Mouse (Mus musculus) kidney, embryonic 14.5 days (tissue): ENCODE data around the gene Eef2k. TPM values are rescaled to one million over a fixed set of nuclear protein-coding genes. Genes with fewer than 3 reads are reported as not detected.
A peak's percentile ranks its signal among the peaks of the same experiment; 100 is the strongest.

ENCODE experiments used
- ATAC-seq: fragments of 200-750 bp; cut with Nextera tagmentation; 2 replicates; pipeline ENCODE4 v1.8.0; 2017; ENCODE audit warnings: moderate number of reproducible peaks, mild to moderate bottlenecking, moderate TSS enrichment, moderate library complexity; ENCODE audit not compliant: low FRiP score, low TSS enrichment
- H3K27ac ChIP-seq: fragments of 300-500 bp; sonication (generic); 2 replicates; pipeline ENCODE4 v1.5.1; 2014; ENCODE audit warnings: low read depth, mild to moderate bottlenecking, low read length, moderate library complexity, mixed read lengths
- H3K27me3 ChIP-seq: fragments of 300-500 bp; sonication (generic); 2 replicates; pipeline ENCODE4 v1.6.1; 2014; ENCODE audit warnings: mild to moderate bottlenecking, low read length; ENCODE audit not compliant: control insufficient read depth, insufficient read depth
- H3K36me3 ChIP-seq: fragments of 300-500 bp; sonication (generic); 2 replicates; pipeline ENCODE4 v1.6.1; 2014; ENCODE audit warnings: low read length, mixed read lengths; ENCODE audit not compliant: control insufficient read depth, insufficient read depth
- H3K4me1 ChIP-seq: fragments of 300-500 bp; sonication (generic); 2 replicates; pipeline ENCODE4 v1.6.1; 2014; ENCODE audit warnings: low read length, mixed read lengths; ENCODE audit not compliant: control insufficient read depth, insufficient read depth
- H3K4me2 ChIP-seq: fragments of 300-500 bp; sonication (generic); replicated peaks from 2 replicates; pipeline ENCODE4 v1.6.1; 2014; ENCODE audit warnings: low read depth, mild to moderate bottlenecking, low read length
- H3K4me3 ChIP-seq: fragments of 300-500 bp; sonication (generic); 2 replicates; pipeline ENCODE4 v1.5.1; 2014; ENCODE audit warnings: mild to moderate bottlenecking, low read length
- H3K9ac ChIP-seq: fragments of 300-500 bp; sonication (generic); 2 replicates; pipeline ENCODE4 v1.6.1; 2014; ENCODE audit warnings: low read depth, mild to moderate bottlenecking, low read length, moderate library complexity
- H3K9me3 ChIP-seq: fragments of 300-500 bp; sonication (generic); 2 replicates; pipeline ENCODE4 v1.6.1; 2016; ENCODE audit warnings: low read length; ENCODE audit not compliant: control insufficient read depth
- WGBS: fragments of 180-500 bp; shearing (Covaris S2); extraction: QIAGEN DNeasy Blood & Tissue Kit; methylation state at CpG from one replicate; pipeline ENCODE4 v1.1.7; 2014; 5-methylcytosine and 5-hydroxymethylcytosine counted together
- polyA plus RNA-seq: library from polyadenylated mRNA; unstranded; fragments of >200 nt; fragmentation: Nextera tagmentation; extraction: Ambion mirVana; gene quantifications from 2 replicates; pipeline ENCODE4 v1.2.1, GENCODE M21; 2014

The Eef2k gene
- polyA plus RNA-seq, 1 experiment from 2014 or later: 8.6 TPM

- H3K4me2 ChIP-seq: no peak overlapping the region
- 48% methylated on average over 2 of the region's 2 CpGs for WGBS
- no peaks in the 10 kb centered on the region for H3K27me3 ChIP-seq
- peaks cover 10% of the 10 kb centered on the region; the same call in 1 of the 2 replicates for H3K4me1 ChIP-seq
- no peak overlapping the region for H3K4me3 ChIP-seq
- no peaks in the 10 kb centered on the region for H3K9me3 ChIP-seq
- H3K36me3 ChIP-seq: no peaks in the 10 kb centered on the region
- no peak overlapping the region for H3K27ac ChIP-seq
- no peak for ATAC-seq
- H3K9ac ChIP-seq: no peak overlapping the region
Observed at GRCm38 (mm10) chr7:120839786-120840185, 2.8 kb upstream of the Eef2k start.

- peak overlapping the region; percentile 78 for H3K4me3 ChIP-seq
- peaks cover 10% of the 10 kb centered on the region; the same call in 1 of the 2 replicates for H3K4me1 ChIP-seq
- H3K9me3 ChIP-seq: no peaks in the 10 kb centered on the region
- under 1% methylated on average over 39 of the region's 40 CpGs for WGBS
- no peaks in the 10 kb centered on the region for H3K27me3 ChIP-seq
- no peaks in the 10 kb centered on the region for H3K36me3 ChIP-seq
- peak; percentile 70 for ATAC-seq
- peak overlapping the region; percentile 93 for H3K4me2 ChIP-seq
- peak overlapping the region; percentile 89 for H3K9ac ChIP-seq
- H3K27ac ChIP-seq: peak overlapping the region; percentile 90
Observed at GRCm38 (mm10) chr7:120843037-120843621, 498 bp downstream of the Eef2k start.

GRCm38 (mm10) chr7:120843852-120844435 lies 1.3 kb downstream of the Eef2k start:
- Histone ChIP-seq H3K9ac (peak overlapping the region; percentile 89; the same call in 1 of the 2 replicates), H3K4me3 (peak overlapping the region; percentile 78), H3K27me3 (no peaks in the 10 kb centered on the region), H3K9me3 (no peaks in the 10 kb centered on the region), H3K36me3 (no peaks in the 10 kb centered on the region), H3K4me2 (peak overlapping the region; percentile 93), H3K4me1 (peaks cover 10% of the 10 kb centered on the region; the same call in 1 of the 2 replicates), H3K27ac (peak overlapping the region; percentile 90; the same call in 1 of the 2 replicates)
- 3% methylated on average over 16 of the region's 16 CpGs for WGBS
- no peak for ATAC-seq

- H3K27me3 ChIP-seq: no peaks in the 10 kb centered on the region
- ATAC-seq: no peak
- peak overlapping the region; percentile 93 for H3K4me2 ChIP-seq
- no peaks in the 10 kb centered on the region for H3K9me3 ChIP-seq
- H3K36me3 ChIP-seq: no peaks in the 10 kb centered on the region
- H3K4me3 ChIP-seq: peak overlapping the region; percentile 78
- H3K27ac ChIP-seq: no peak overlapping the region
- H3K4me1 ChIP-seq: peaks cover 10% of the 10 kb centered on the region; the same call in 1 of the 2 replicates
- no peak overlapping the region for H3K9ac ChIP-seq
- 21% methylated on average over 9 of the region's 9 CpGs for WGBS
Observed at GRCm38 (mm10) chr7:120844689-120845088, 2.1 kb downstream of the Eef2k start.

- no peak for ATAC-seq
- H3K9me3 ChIP-seq: no peaks in the 10 kb centered on the region
- no peaks in the 10 kb centered on the region for H3K27me3 ChIP-seq
- no peak overlapping the region for H3K4me2 ChIP-seq
- WGBS: 84% methylated on average over 3 of the region's 3 CpGs
- H3K36me3 ChIP-seq: no peaks in the 10 kb centered on the region
- peaks cover 11% of the 10 kb centered on the region; the same call in 1 of the 2 replicates for H3K4me1 ChIP-seq
- no peak overlapping the region for H3K27ac ChIP-seq
- no peak overlapping the region for H3K4me3 ChIP-seq
- no peak overlapping the region for H3K9ac ChIP-seq
Observed at GRCm38 (mm10) chr7:120848831-120849512, 6.3 kb downstream of the Eef2k start.

GRCm38 (mm10) chr7:120850165-120850564 lies 7.5 kb downstream of the Eef2k start:
- no peak for ATAC-seq
- peaks cover 4% of the 10 kb centered on the region; the same call in 1 of the 2 replicates for H3K4me1 ChIP-seq
- 89% methylated on average over 3 of the region's 3 CpGs for WGBS
- no peak overlapping the region for H3K4me2 ChIP-seq
- H3K27ac ChIP-seq: no peak overlapping the region
- no peaks in the 10 kb centered on the region for H3K9me3 ChIP-seq
- no peak overlapping the region for H3K9ac ChIP-seq
- H3K36me3 ChIP-seq: no peaks in the 10 kb centered on the region
- no peak overlapping the region for H3K4me3 ChIP-seq
- no peaks in the 10 kb centered on the region for H3K27me3 ChIP-seq

- peaks cover 4% of the 10 kb centered on the region; the same call in 1 of the 2 replicates for H3K36me3 ChIP-seq
- ATAC-seq: no peak
- no peak overlapping the region for H3K27ac ChIP-seq
- no peaks in the 10 kb centered on the region for H3K9me3 ChIP-seq
- H3K9ac ChIP-seq: no peak overlapping the region
- WGBS: 80% methylated on average over 11 of the region's 11 CpGs
- H3K4me1 ChIP-seq: peaks cover 38% of the 10 kb centered on the region
- H3K4me2 ChIP-seq: no peak overlapping the region
- H3K4me3 ChIP-seq: no peak overlapping the region
- no peaks in the 10 kb centered on the region for H3K27me3 ChIP-seq
Observed at GRCm38 (mm10) chr7:120859854-120860253, 17.2 kb downstream of the Eef2k start.

GRCm38 (mm10) chr7:120860799-120861487 lies 18.3 kb downstream of the Eef2k start:
- ATAC-seq: no peak
- peaks cover 48% of the 10 kb centered on the region for H3K4me1 ChIP-seq
- no peak overlapping the region for H3K4me2 ChIP-seq

More at GRCm38 (mm10) chr7:120860799-120861487, 18.3 kb downstream of the Eef2k start:
- Histone ChIP-seq H3K27me3 (no peaks in the 10 kb centered on the region), H3K9me3 (no peaks in the 10 kb centered on the region), H3K36me3 (peaks cover 4% of the 10 kb centered on the region; the same call in 1 of the 2 replicates), H3K27ac (no peak overlapping the region), H3K4me3 (no peak overlapping the region), H3K9ac (no peak overlapping the region)
- WGBS: 23% methylated on average over 10 of the region's 10 CpGs
